Mouse (Mus musculus) MEL (cell line): Measurements from ENCODE around the gene Trem2. TPM values are rescaled to one million over a fixed set of nuclear protein-coding genes. Genes with fewer than 3 reads are reported as not detected.
A peak's percentile ranks its signal among the peaks of the same experiment; 100 is the strongest.

ENCODE experiments used
- DNase-seq: peaks from one replicate; pipeline ENCODE4 v3.0.0; 2011; ENCODE audit warnings: low read depth, low spot score
- H3K27ac ChIP-seq: 2 replicates; pipeline ENCODE4 v1.5.1; 2012; ENCODE audit warnings: low read depth, mild to moderate bottlenecking, control low read depth, low read length, moderate library complexity; ENCODE audit not compliant: control insufficient read depth
- H3K27me3 ChIP-seq, 2 experiments: fragments of 150-350 bp in 1 of 2; sonication (generic) in 1 of 2; 2 replicates each; pipeline ENCODE4 v1.6.1; 2012; ENCODE audit warnings: low read length in 2 of 2, mild to moderate bottlenecking in 2 of 2, improper control_type of control experiment in 1 of 2, moderate library complexity in 1 of 2; ENCODE audit not compliant: insufficient read depth in 2 of 2, control insufficient read depth in 1 of 2
- H3K36me3 ChIP-seq, 2 experiments: 2 replicates each; pipeline ENCODE4 v1.6.1; 2012 to 2014; ENCODE audit warnings: low read length in 2 of 2, improper control_type of control experiment in 1 of 2, inconsistent platforms in 1 of 2, mild to moderate bottlenecking in 1 of 2; ENCODE audit not compliant: insufficient read depth in 2 of 2, control insufficient read depth in 1 of 2
- H3K4me1 ChIP-seq, 2 experiments: fragments of 150-350 bp in 1 of 2; sonication (generic) in 1 of 2; 2 replicates each; pipeline ENCODE4 v1.6.1; 2012; ENCODE audit warnings: low read length in 2 of 2, improper control_type of control experiment in 1 of 2, mild to moderate bottlenecking in 1 of 2; ENCODE audit not compliant: insufficient read depth in 2 of 2, control insufficient read depth in 1 of 2
- H3K4me3 ChIP-seq, 2 experiments: fragments of 150-350 bp in 1 of 2; sonication (generic) in 1 of 2; 2 replicates each; pipeline ENCODE4 v1.5.1; 2012; ENCODE audit warnings: low read depth in 2 of 2, low read length in 2 of 2, mild to moderate bottlenecking in 2 of 2, moderate library complexity in 2 of 2, control low read depth in 1 of 2, improper control_type of control experiment in 1 of 2; ENCODE audit not compliant: control insufficient read depth in 1 of 2, insufficient read depth in 1 of 2
- H3K79me2 ChIP-seq: 2 replicates; pipeline ENCODE4 v1.6.1; 2012; ENCODE audit warnings: mild to moderate bottlenecking, low read length, moderate library complexity; ENCODE audit not compliant: control insufficient read depth, poor library complexity, insufficient read depth
- H3K9ac ChIP-seq: 2 replicates; pipeline ENCODE4 v1.6.1; 2012; ENCODE audit warnings: low read depth, mild to moderate bottlenecking, control low read depth, low read length, moderate library complexity; ENCODE audit not compliant: control insufficient read depth, poor library complexity, severe bottlenecking
- H3K9me3 ChIP-seq: fragments of 150-350 bp; sonication (generic); replicated peaks from 2 replicates; pipeline ENCODE4 v1.6.1; 2012; ENCODE audit warnings: mild to moderate bottlenecking, low read length, improper control_type of control experiment, moderate library complexity; ENCODE audit not compliant: insufficient read depth
- BHLHE40 ChIP-seq: IDR thresholded peaks from 2 replicates; pipeline ENCODE4 v1.6.1; 2012; ENCODE audit warnings: low read depth, mild to moderate bottlenecking, inconsistent platforms, low read length, improper control_type of control experiment, borderline replicate concordance
- CHD2 ChIP-seq: IDR thresholded peaks from 2 replicates; pipeline ENCODE4 v1.6.1; 2011; ENCODE audit warnings: low read length, improper control_type of control experiment
- CTCF ChIP-seq, 3 experiments: IDR thresholded peaks in 2 of 3; conservative IDR thresholded peaks in 1 of 3; 2 replicates each; pipeline ENCODE4 v1.5.1; 2011 to 2012; ENCODE audit warnings: low read length in 3 of 3, low read depth in 2 of 3, mild to moderate bottlenecking in 2 of 3, improper control_type of control experiment in 1 of 3, inconsistent platforms in 1 of 3, mixed read lengths in 1 of 3, moderate library complexity in 1 of 3; ENCODE audit not compliant: control insufficient read depth in 1 of 3, insufficient read depth in 1 of 3, poor library complexity in 1 of 3, severe bottlenecking in 1 of 3
- ELF1 ChIP-seq: IDR thresholded peaks from 2 replicates; pipeline ENCODE4 v1.6.1; 2014; ENCODE audit warnings: low read depth, mild to moderate bottlenecking, inconsistent platforms, low read length, improper control_type of control experiment, moderate library complexity
- EP300 ChIP-seq, 2 experiments: IDR thresholded peaks; 2 replicates each; pipeline ENCODE4 v1.6.1; 2011; ENCODE audit warnings: improper control_type of control experiment in 2 of 2, low read length in 2 of 2, low read depth in 1 of 2, mild to moderate bottlenecking in 1 of 2
- ETS1 ChIP-seq: IDR thresholded peaks from 2 replicates; pipeline ENCODE4 v1.6.1; 2012; ENCODE audit warnings: low read depth, mild to moderate bottlenecking, inconsistent platforms, low read length, improper control_type of control experiment, moderate library complexity
- GATA1 ChIP-seq: IDR thresholded peaks from 2 replicates; pipeline ENCODE4 v1.6.1; 2011; ENCODE audit warnings: low read depth, low read length, improper control_type of control experiment
- HCFC1 ChIP-seq: IDR thresholded peaks from 2 replicates; pipeline ENCODE4 v1.6.1; 2012; ENCODE audit warnings: low read depth, mild to moderate bottlenecking, inconsistent platforms, low read length, improper control_type of control experiment, moderate library complexity
- KAT2A ChIP-seq: conservative IDR thresholded peaks from 2 replicates; pipeline ENCODE4 v1.6.1; 2012; ENCODE audit warnings: low read depth, low read length, improper control_type of control experiment, inconsistent platforms
- MAFK ChIP-seq: IDR thresholded peaks from 2 replicates; pipeline ENCODE4 v1.6.1; 2011; ENCODE audit warnings: low read depth, mild to moderate bottlenecking, low read length, improper control_type of control experiment, borderline replicate concordance
- MAX ChIP-seq: IDR thresholded peaks from 2 replicates; pipeline ENCODE4 v1.6.1; 2011; ENCODE audit warnings: low read length, improper control_type of control experiment
- MXI1 ChIP-seq: IDR thresholded peaks from 2 replicates; pipeline ENCODE4 v1.6.1; 2011; ENCODE audit warnings: mild to moderate bottlenecking, low read depth, low read length, improper control_type of control experiment
- MYB ChIP-seq: IDR thresholded peaks from 2 replicates; pipeline ENCODE4 v1.6.1; 2011; ENCODE audit warnings: mild to moderate bottlenecking, low read depth, low read length, improper control_type of control experiment
- MYC ChIP-seq: IDR thresholded peaks from 2 replicates; pipeline ENCODE4 v1.6.1; 2011; ENCODE audit warnings: low read depth, mild to moderate bottlenecking, low read length, improper control_type of control experiment, moderate library complexity
- NELFE ChIP-seq: IDR thresholded peaks from 2 replicates; pipeline ENCODE4 v1.6.1; 2011; ENCODE audit warnings: low read depth, low read length, improper control_type of control experiment
- POLR2A ChIP-seq, 2 experiments: IDR thresholded peaks; 2 replicates each; pipeline ENCODE4 v1.6.1; 2011 to 2012; ENCODE audit warnings: low read length in 2 of 2, mild to moderate bottlenecking in 2 of 2, control low read depth in 1 of 2, improper control_type of control experiment in 1 of 2, low read depth in 1 of 2, moderate library complexity in 1 of 2; ENCODE audit not compliant: control insufficient read depth in 1 of 2, insufficient read depth in 1 of 2, poor library complexity in 1 of 2
- RAD21 ChIP-seq: IDR thresholded peaks from 2 replicates; pipeline ENCODE4 v1.6.1; 2011; ENCODE audit warnings: mild to moderate bottlenecking, low read depth, low read length, improper control_type of control experiment
- SIN3A ChIP-seq: IDR thresholded peaks from 2 replicates; pipeline ENCODE4 v1.6.1; 2012; ENCODE audit warnings: low read length, improper control_type of control experiment, inconsistent platforms
- TBP ChIP-seq: IDR thresholded peaks from 2 replicates; pipeline ENCODE4 v1.8.0; 2011; ENCODE audit warnings: low read depth, low read length, improper control_type of control experiment
- TCF12 ChIP-seq: IDR thresholded peaks from 2 replicates; pipeline ENCODE4 v1.6.1; 2014; ENCODE audit warnings: low read depth, mild to moderate bottlenecking, inconsistent platforms, low read length, improper control_type of control experiment, moderate library complexity
- UBTF ChIP-seq: IDR thresholded peaks from 2 replicates; pipeline ENCODE4 v1.6.1; 2012; ENCODE audit warnings: low read depth, mild to moderate bottlenecking, inconsistent platforms, low read length, improper control_type of control experiment, moderate library complexity, borderline replicate concordance; ENCODE audit not compliant: insufficient read depth
- USF1 ChIP-seq: IDR thresholded peaks from 2 replicates; pipeline ENCODE4 v1.6.1; 2014; ENCODE audit warnings: low read depth, mild to moderate bottlenecking, inconsistent platforms, low read length, improper control_type of control experiment, moderate library complexity
- ZC3H11A ChIP-seq: IDR thresholded peaks from 2 replicates; pipeline ENCODE4 v1.6.1; 2012; ENCODE audit warnings: low read depth, mild to moderate bottlenecking, inconsistent platforms, low read length, improper control_type of control experiment
- ZKSCAN1 ChIP-seq: IDR thresholded peaks from 2 replicates; pipeline ENCODE4 v1.6.1; 2012; ENCODE audit warnings: low read depth, mild to moderate bottlenecking, inconsistent platforms, low read length, improper control_type of control experiment, moderate library complexity
- polyA plus RNA-seq, 2 experiments: library from polyadenylated mRNA; stranded (reverse) in 1 of 2; unstranded in 1 of 2; fragments of >175 nt in 1 of 2; fragments of >200 nt in 1 of 2; gene quantifications; 2 replicates each; pipeline versions ENCODE4 v1.2.1 to v1.2.4; 2012; ENCODE audit warnings: low replicate concordance in 2 of 2, low read depth in 1 of 2; ENCODE audit not compliant: insufficient read length in 2 of 2, insufficient read depth in 1 of 2, missing spikeins in 1 of 2
- total RNA-seq: library from RNA; depleted of rRNA; stranded (reverse); fragments of 300-350 nt; gene quantifications from 2 replicates; pipeline ENCODE4 v1.2.3, GENCODE M21; 2012

Trem2 gene
- total and polyA plus RNA-seq, 3 experiments: 0.04 to 0.26 TPM; not detected in 1

GRCm38 (mm10) chr17:48362346-48362745, 16.1 kb downstream of the Trem2 start:
- Histone ChIP-seq H3K79me2 (no peaks in the 10 kb centered on the region), H3K4me3 (no peak overlapping the region), H3K4me1 (peaks cover 20 to 57% of the 10 kb centered on the region in 2 experiments), H3K36me3 (peaks cover 0 to 36% of the 10 kb centered on the region in 2 experiments; a peak in 2 of 4 replicates), H3K9me3 (no peaks in the 10 kb centered on the region), H3K27me3 (no peaks in the 10 kb centered on the region), H3K27ac (no peak overlapping the region), H3K9ac (no peak overlapping the region)
- TF ChIP-seq EP300 (IDR thresholded peaks at IDR 0.05; ENCODE audit: low read depth in 1 of 2, low read length in 2 of 2) (no peak), MAX (no peak), HCFC1 (no peak), MYC (no peak), MAFK (no peak), CHD2 (no peak), ELF1 (no peak), USF1 (no peak), ETS1 (no peak), GATA1 (no peak), BHLHE40 (no peak), NELFE (no peak), UBTF (no peak), ZKSCAN1 (no peak), SIN3A (no peak), RAD21 (no peak), KAT2A (no peak), MYB (no peak)
- no peak for DNase-seq

GRCm38 (mm10) chr17:48362966-48363365, 16.8 kb downstream of the Trem2 start:
- H3K4me1 ChIP-seq: peaks cover 20 to 57% of the 10 kb centered on the region in 2 experiments
- peak; percentile 49 for DNase-seq
- H3K9ac ChIP-seq: no peak overlapping the region
- no peaks in the 10 kb centered on the region for H3K9me3 ChIP-seq
- no peak overlapping the region for H3K27ac ChIP-seq
- no peak for TF ChIP-seq MYB
- TF ChIP-seq TBP: no peak
- no peak for TF ChIP-seq ZC3H11A
- no peak for TF ChIP-seq MYC
- TF ChIP-seq CTCF (IDR thresholded peaks at IDR 0.05 in 2 of 3, conservative IDR thresholded peaks at IDR 0.05 in 1 of 3; ENCODE audit: control insufficient read depth in 1 of 3, insufficient read depth in 1 of 3, low read depth in 2 of 3, low read length in 3 of 3, poor library complexity in 1 of 3, severe bottlenecking in 1 of 3): no peak
- no peak for TF ChIP-seq NELFE
- no peak for TF ChIP-seq MXI1
- TF ChIP-seq RAD21: no peak
- TF ChIP-seq POLR2A (IDR thresholded peaks at IDR 0.05; ENCODE audit: control insufficient read depth in 1 of 2, insufficient read depth in 1 of 2, low read depth in 1 of 2, low read length in 2 of 2, poor library complexity in 1 of 2): no peak
- no peak for TF ChIP-seq TCF12
- no peak for TF ChIP-seq UBTF
- peaks cover 0 to 35% of the 10 kb centered on the region in 2 experiments; a peak in 2 of 4 replicates for H3K36me3 ChIP-seq
- no peak overlapping the region for H3K4me3 ChIP-seq
- no peaks in the 10 kb centered on the region for H3K79me2 ChIP-seq
- H3K27me3 ChIP-seq: no peaks in the 10 kb centered on the region
